Mouse (Mus musculus) fibroblast of lung, adult 2 months (primary cell): ENCODE results near the gene Gm3573.
"Not testable (repeated sequence)": the region's sequence is repeated elsewhere in the genome, so short reads cannot be mapped to it uniquely, and the experiment has no call there.

ENCODE experiments used
- DNase-seq: peaks from one replicate; pipeline ENCODE4 v3.0.0-alpha.2; 2011; ENCODE audit warnings: low read depth

Gm3573 gene

DNA sequence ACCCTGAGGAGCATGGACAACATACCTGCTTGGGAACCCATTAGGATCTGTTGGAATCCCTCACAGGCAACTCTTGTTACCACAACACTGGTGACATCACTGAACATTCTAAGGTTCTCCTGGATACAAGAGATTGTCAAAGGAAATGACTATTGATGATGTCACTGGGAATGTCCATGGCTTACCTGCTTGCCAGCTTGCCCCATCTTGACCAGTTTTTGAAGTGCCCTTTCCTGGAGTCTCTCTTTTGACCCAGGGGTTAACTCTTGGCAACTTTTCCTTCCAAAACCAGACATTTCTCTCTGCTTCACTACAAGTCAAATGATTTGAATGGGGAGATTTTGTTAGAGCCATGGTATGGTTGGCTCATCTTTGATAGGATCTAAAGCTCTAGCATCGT is at the start of gene Gm3573:
Gm3573 (minus strand) TSS at position 101 of the 400 bp plus-strand sequence.
- not testable (repeated sequence) for DNase-seq

DNA sequence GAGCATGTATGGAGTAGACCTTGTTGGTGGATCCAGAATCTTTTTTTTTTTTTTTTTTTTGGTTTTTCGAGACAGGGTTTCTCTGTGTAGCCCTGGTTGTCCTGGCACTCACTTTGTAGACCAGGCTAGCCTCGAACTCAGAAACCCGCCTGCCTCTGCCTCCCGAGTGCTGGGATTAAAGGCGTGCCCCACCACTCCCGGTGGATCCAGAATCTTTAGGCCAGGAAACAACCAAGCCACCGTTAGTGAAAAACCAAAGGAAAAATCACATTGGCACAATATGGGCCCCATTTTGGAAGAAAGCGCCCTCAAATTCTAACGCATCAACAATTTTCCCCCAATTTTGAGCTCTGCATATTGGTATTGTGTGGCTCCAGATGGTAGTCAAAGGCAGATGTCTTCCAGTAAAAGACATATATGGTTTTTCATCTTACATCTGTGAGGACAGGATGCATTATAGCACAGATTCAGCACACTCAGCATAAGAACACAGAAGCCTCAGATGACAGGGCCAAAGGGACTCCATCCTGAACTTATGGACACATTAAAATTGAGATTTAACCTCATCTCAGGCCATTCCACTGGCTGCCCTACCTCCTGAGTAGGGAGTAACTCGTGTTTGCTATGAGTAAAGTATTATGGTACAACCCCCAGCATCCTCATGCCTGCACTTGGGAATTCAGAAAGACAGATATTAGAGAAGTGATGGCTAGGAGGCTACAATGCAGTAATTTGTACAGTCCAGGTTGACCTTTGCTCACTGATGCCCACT is 26.4 kb upstream of the Gm3573 start:
- not testable (repeated sequence) for DNase-seq

GRCm38 (mm10) chr14:42183936-42184335 is 6.7 kb downstream of the Gm3573 start:
- DNase-seq = not testable (repeated sequence)

DNA sequence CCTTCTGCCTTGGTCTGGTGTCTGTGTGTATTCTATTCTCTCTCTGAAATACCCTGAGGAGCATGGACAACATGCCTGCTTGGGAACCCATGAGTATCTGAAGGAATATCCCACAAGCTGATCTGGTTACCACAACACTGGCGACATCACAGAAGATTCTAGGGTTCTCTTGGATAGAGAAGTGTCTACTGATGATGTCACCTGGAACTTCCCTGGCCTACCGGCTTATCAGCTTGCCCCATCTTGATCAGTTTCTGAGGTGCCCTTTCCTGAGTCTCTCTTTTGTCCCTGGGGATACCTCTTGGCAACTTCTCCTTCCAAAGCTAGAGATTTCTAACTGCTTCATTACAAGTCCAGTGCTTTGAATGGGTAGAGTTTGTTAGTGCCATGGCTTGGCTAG is 28.1 kb downstream of the Gm3573 start, which contains the start of gene Gm17027:
Gm17027 (minus strand) TSS at position 101 of the 400 bp plus-strand sequence.
- not testable (repeated sequence) for DNase-seq
